Mouse (Mus musculus) brain, embryonic 14.5 days (tissue): ENCODE measurements around the gene Nudt1.

Source experiments
- CTCF ChIP-seq: fragments of 200-500 bp; IDR thresholded peaks from 2 replicates; pipeline ENCODE4 v1.5.1; 2012; ENCODE audit warnings: inconsistent platforms, mild to moderate bottlenecking, moderate library complexity, borderline replicate concordance; ENCODE audit not compliant: insufficient read depth, insufficient read length; ENCODE audit errors: extremely low read depth
- POLR2A ChIP-seq: fragments of 200-500 bp; IDR thresholded peaks from 2 replicates; pipeline ENCODE4 v1.6.1; 2012; ENCODE audit warnings: mild to moderate bottlenecking, inconsistent platforms, borderline replicate concordance; ENCODE audit not compliant: poor library complexity, insufficient read depth, insufficient read length, severe bottlenecking; ENCODE audit errors: extremely low read depth

GRCm38 (mm10) chr5:140316716-140317115, 4.7 kb upstream of the Nudt1 start:
- TF ChIP-seq CTCF, result no peak
- TF ChIP-seq POLR2A, result no peak
